In genomic region chr13:37569051-37569450, GRCm38 (mm10) we compare ENCODE assay signal across 24 mouse cellular contexts.
DNase-seq lines count a peak whose midpoint lies in the region; ATAC-seq and TF ChIP-seq lines count a peak whose summit lies in the region.
"Had no signal": no experiment of that assay in that cellular context is flagged by ENCODE, and none has a peak within 500 bp of the region (broad histone marks: within the 10 kb centered on the region; RNA-seq: fewer than 3 reads in every experiment).

No protein-coding gene starts in this region.

- WGBS in limb, embryonic 15.5 days: 58% methylated on average over 3 of the region's 3 CpGs
- 57% methylated on average over 3 of the region's 3 CpGs for WGBS in heart, embryonic 11.5 days (ENCODE audit: insufficient replicate concordance)
- 73% methylated on average over 3 of the region's 3 CpGs for WGBS in hindbrain, embryonic 12.5 days

- dilution Hi-C loops in CH12.LX (cut with MboI; ENCODE audit: extremely low pct_ligation_motif_present, extremely low pct_unique_long_range_greater_than_20kb, low sequenced_read_pairs): no loop called here

- no peak overlapping the region for H3K4me2 ChIP-seq in CH12.LX (ENCODE audit: insufficient read depth, low read depth, poor library complexity, severe bottlenecking)
- H3K4me2 ChIP-seq in limb, embryonic 15.5 days: no peak overlapping the region
- H3K4me2 ChIP-seq in heart, embryonic 11.5 days: no peak overlapping the region
- H3K4me2 ChIP-seq in hindbrain, embryonic 12.5 days (replicated peaks): no peak overlapping the region
- H3K4me2 ChIP-seq: embryonic facial prominence, embryonic 13.5 days; embryonic facial prominence, embryonic 15.5 days; forebrain, embryonic 12.5 days had no signal

- H3K4me3 ChIP-seq in gastrocnemius, adult 2 months: no peak overlapping the region
- no peak overlapping the region for H3K4me3 ChIP-seq in CH12.LX (replicated peaks in 1 of 3; ENCODE audit: low read depth in 2 of 3, low read length in 2 of 3, poor library complexity in 1 of 3)
- no peak overlapping the region for H3K4me3 ChIP-seq in limb, embryonic 15.5 days
- no peak overlapping the region for H3K4me3 ChIP-seq in heart, embryonic 11.5 days (ENCODE audit: low read depth, low read length)
- no peak overlapping the region for H3K4me3 ChIP-seq in hindbrain, embryonic 12.5 days
- H3K4me3 ChIP-seq: embryonic facial prominence, embryonic 13.5 days; embryonic facial prominence, embryonic 15.5 days; erythroblast, embryonic 14.5 days; forebrain, embryonic 10.5 days; forebrain, embryonic 12.5 days had no signal

- TF ChIP-seq EP300 in CH12.LX (IDR thresholded peaks at IDR 0.05; ENCODE audit: low read length): peak; percentile 34; the same call in 1 of the 2 replicates

- H3K4me1 ChIP-seq in CH12.LX (ENCODE audit: control insufficient read depth in 1 of 2, insufficient read depth in 2 of 2): peaks cover 3 to 15% of the 10 kb centered on the region in 2 experiments; a peak in 3 of 4 replicates
- H3K4me1 ChIP-seq in limb, embryonic 15.5 days: peaks cover 17% of the 10 kb centered on the region; the same call in 1 of the 2 replicates
- no peaks in the 10 kb centered on the region for H3K4me1 ChIP-seq in heart, embryonic 11.5 days (ENCODE audit: control insufficient read depth, insufficient read depth, low read length)
- no peaks in the 10 kb centered on the region for H3K4me1 ChIP-seq in hindbrain, embryonic 12.5 days
- H3K4me1 ChIP-seq: embryonic facial prominence, embryonic 13.5 days; forebrain, embryonic 10.5 days; forebrain, embryonic 12.5 days had no signal

- no peaks in the 10 kb centered on the region for H3K79me2 ChIP-seq in CH12.LX (replicated peaks; ENCODE audit: control insufficient read depth, extremely low read depth, insufficient read depth, poor library complexity, severe bottlenecking)

- no peak overlapping the region for H3K9ac ChIP-seq in CH12.LX (ENCODE audit: insufficient read depth, low read depth)
- no peak overlapping the region for H3K9ac ChIP-seq in limb, embryonic 15.5 days
- no peak overlapping the region for H3K9ac ChIP-seq in heart, embryonic 11.5 days (ENCODE audit: low read depth, low read length)
- no peak overlapping the region for H3K9ac ChIP-seq in hindbrain, embryonic 12.5 days
- H3K9ac ChIP-seq: embryonic facial prominence, embryonic 13.5 days; embryonic facial prominence, embryonic 15.5 days; forebrain, embryonic 12.5 days had no signal

- H3K27me3 ChIP-seq in CH12.LX (replicated peaks): no peaks in the 10 kb centered on the region
- no peaks in the 10 kb centered on the region for H3K27me3 ChIP-seq in limb, embryonic 15.5 days
- no peaks in the 10 kb centered on the region for H3K27me3 ChIP-seq in heart, embryonic 11.5 days (ENCODE audit: control insufficient read depth, insufficient read depth, low read length)
- H3K27me3 ChIP-seq in hindbrain, embryonic 12.5 days: no peaks in the 10 kb centered on the region
- H3K27me3 ChIP-seq: embryonic facial prominence, embryonic 13.5 days; embryonic facial prominence, embryonic 15.5 days; forebrain, embryonic 12.5 days; Patski had no signal

- TF ChIP-seq CTCF in gastrocnemius, adult 2 months (IDR thresholded peaks at IDR 0.05): no peak
- no peak for TF ChIP-seq CTCF in CH12.LX (conservative IDR thresholded peaks at IDR 0.05 in 1 of 2, IDR thresholded peaks at IDR 0.05 in 1 of 2; ENCODE audit: low read depth in 2 of 2, low read length in 2 of 2)

- no peak for TF ChIP-seq RAD21 in CH12.LX (IDR thresholded peaks at IDR 0.05; ENCODE audit: low read depth, low read length)

- no peak for DNase-seq in gastrocnemius, adult 2 months
- DNase-seq in gastrocnemius, postnatal 10 days: no peak
- peak; percentile 29 for DNase-seq in CH12.LX (ENCODE audit: extremely low read depth)
- DNase-seq: adrenal gland, adult 8-10 months; adrenal gland, postnatal 25 days; cerebellum, adult 11 months; cerebellum, adult 18-20 months; cerebellum, adult 8-10 months; cerebellum, adult 9-11 months; cerebellum, postnatal 36 days; embryo, embryonic 11 days had no signal

- H3K9me3 ChIP-seq in CH12.LX (replicated peaks; ENCODE audit: low read length): peaks cover 2% of the 10 kb centered on the region
- H3K9me3 ChIP-seq in limb, embryonic 15.5 days: no peaks in the 10 kb centered on the region
- no peaks in the 10 kb centered on the region for H3K9me3 ChIP-seq in heart, embryonic 11.5 days (replicated peaks; ENCODE audit: control insufficient read depth, low read length)
- H3K9me3 ChIP-seq in hindbrain, embryonic 12.5 days (replicated peaks): no peaks in the 10 kb centered on the region
- H3K9me3 ChIP-seq: embryonic facial prominence, embryonic 13.5 days; embryonic facial prominence, embryonic 15.5 days; forebrain, embryonic 10.5 days; forebrain, embryonic 12.5 days; G1E had no signal

- H3K36me3 ChIP-seq in CH12.LX (replicated peaks in 1 of 2; ENCODE audit: control insufficient read depth in 1 of 2, insufficient read depth in 1 of 2, low read length in 1 of 2): no peaks in the 10 kb centered on the region
- H3K36me3 ChIP-seq in limb, embryonic 15.5 days: no peaks in the 10 kb centered on the region
- H3K36me3 ChIP-seq in heart, embryonic 11.5 days (ENCODE audit: control insufficient read depth, insufficient read depth, low read length): no peaks in the 10 kb centered on the region
- H3K36me3 ChIP-seq in hindbrain, embryonic 12.5 days: no peaks in the 10 kb centered on the region
- H3K36me3 ChIP-seq: embryonic facial prominence, embryonic 13.5 days; embryonic facial prominence, embryonic 15.5 days; forebrain, embryonic 10.5 days; forebrain, embryonic 12.5 days; G1E had no signal

- peak; percentile 65 for ATAC-seq in limb, embryonic 15.5 days (ENCODE audit: insufficient number of reproducible peaks, low FRiP score, low TSS enrichment, low read depth)
- ATAC-seq in heart, embryonic 11.5 days (replicated peaks; ENCODE audit: insufficient number of reproducible peaks, low FRiP score, low TSS enrichment): no peak
- ATAC-seq in hindbrain, embryonic 12.5 days (ENCODE audit: low FRiP score): no peak
- ATAC-seq: activated CD4-positive, CD25-positive, alpha-beta regulatory T cell, adult 4 months; forebrain, embryonic 14.5 days; forebrain, embryonic 16.5 days; Patski had no signal

- no peak for TF ChIP-seq POLR2A in CH12.LX (IDR thresholded peaks at IDR 0.05; ENCODE audit: low read depth, low read length)

- in situ Hi-C loops in CH12.LX (cut with MboI; ENCODE audit: low pct_ligation_motif_present, low pct_unique_long_range_greater_than_20kb, low sequenced_read_pairs): no loop called here

- intact Hi-C loops in gastrocnemius, adult 2 months (cut with DNase I): no loop called here

- H3K27ac ChIP-seq in gastrocnemius, adult 2 months: peak overlapping the region; percentile 79
- H3K27ac ChIP-seq in CH12.LX (ENCODE audit: insufficient read depth, low read depth): no peak overlapping the region
- H3K27ac ChIP-seq in limb, embryonic 15.5 days: peak overlapping the region; percentile 67
- H3K27ac ChIP-seq in heart, embryonic 11.5 days (ENCODE audit: low read depth, low read length): no peak overlapping the region
- H3K27ac ChIP-seq in hindbrain, embryonic 12.5 days: no peak overlapping the region
- H3K27ac ChIP-seq: embryonic facial prominence, embryonic 13.5 days; embryonic facial prominence, embryonic 15.5 days; forebrain, embryonic 10.5 days; forebrain, embryonic 12.5 days had no signal

TF ChIP-seq in CH12.LX, 34 proteins besides CTCF, POLR2A, EP300 and RAD21:
- TF ChIP-seq ZC3H11A (IDR thresholded peaks at IDR 0.05; ENCODE audit: low read depth, low read length) (no peak), USF1 (IDR thresholded peaks at IDR 0.05; ENCODE audit: low read depth, low read length) (no peak), NRF1 (IDR thresholded peaks at IDR 0.05; ENCODE audit: low read depth, low read length) (no peak), PAX5 (IDR thresholded peaks at IDR 0.05; ENCODE audit: low read length) (no peak), ZKSCAN1 (IDR thresholded peaks at IDR 0.05; ENCODE audit: borderline replicate concordance, low read depth, low read length) (no peak), UBTF (IDR thresholded peaks at IDR 0.05; ENCODE audit: low read depth, low read length) (no peak), HCFC1 (IDR thresholded peaks at IDR 0.05; ENCODE audit: low read depth, low read length) (no peak), KAT2A (IDR thresholded peaks at IDR 0.05; ENCODE audit: insufficient replicate concordance, low read length) (no peak), RCOR1 (conservative IDR thresholded peaks at IDR 0.05; ENCODE audit: low read depth, low read length) (no peak), MEF2A (IDR thresholded peaks at IDR 0.05; ENCODE audit: borderline replicate concordance, low read depth, low read length) (peak; percentile 83), CHD2 (IDR thresholded peaks at IDR 0.05; ENCODE audit: low read length) (no peak), ETS1 (conservative IDR thresholded peaks at IDR 0.05; ENCODE audit: low read depth, low read length) (peak; percentile 74), JUND (conservative IDR thresholded peaks at IDR 0.05; ENCODE audit: low read depth, low read length) (peak; percentile 62), MYC (IDR thresholded peaks at IDR 0.05; ENCODE audit: low read depth, low read length) (no peak), TBP (conservative IDR thresholded peaks at IDR 0.05; ENCODE audit: low read depth, low read length) (no peak), E2F4 (IDR thresholded peaks at IDR 0.05; ENCODE audit: insufficient replicate concordance, low read depth, low read length) (no peak), TCF12 (IDR thresholded peaks at IDR 0.05; ENCODE audit: low read depth, low read length) (no peak), USF2 (conservative IDR thresholded peaks at IDR 0.05; ENCODE audit: low read depth, low read length) (no peak), JUN (IDR thresholded peaks at IDR 0.05; ENCODE audit: insufficient read depth, low read depth, low read length) (peak; percentile 69)

Comparison
In these comparisons a context has a peak if more than half of its experiments do, and no peak if none do; other contexts are left out.
1. H3K27ac ChIP-seq: peak in gastrocnemius, adult 2 months (single experiment) and limb, embryonic 15.5 days (single experiment); none in CH12.LX (single experiment), heart, embryonic 11.5 days (single experiment) and hindbrain, embryonic 12.5 days (single experiment).